10 mouse cellular contexts compared by ENCODE assay signal in genomic region chr10:93190475-93191262, GRCm38 (mm10). TPM values are rescaled to one million over a fixed set of nuclear protein-coding genes. Genes with fewer than 3 reads are reported as not detected.
DNase-seq lines count a peak whose midpoint lies in the region; ATAC-seq and TF ChIP-seq lines count a peak whose summit lies in the region.
"Had no signal": no experiment of that assay in that cellular context is flagged by ENCODE, and none has a peak within 500 bp of the region (broad histone marks: within the 10 kb centered on the region; RNA-seq: fewer than 3 reads in every experiment).

No protein-coding gene starts in this region.

- no peak for TF ChIP-seq EP300 in heart, adult 2 months (IDR thresholded peaks at IDR 0.05; ENCODE audit: insufficient read depth, low read depth, low read length)
- no peak for TF ChIP-seq EP300 in heart, postnatal 0 days (IDR thresholded peaks at IDR 0.05; ENCODE audit: low read depth)

- no peak overlapping the region for H3K4me2 ChIP-seq in heart, embryonic 16.5 days (ENCODE audit: low read depth, low read length)
- H3K4me2 ChIP-seq in heart, postnatal 0 days (ENCODE audit: low read depth, low read length) = no peak overlapping the region

- WGBS in heart, embryonic 16.5 days = 69% methylated on average over 8 of the region's 8 CpGs
- 48% methylated on average over 8 of the region's 8 CpGs for WGBS in heart, adult 2 months
- 45% methylated on average over 8 of the region's 8 CpGs for WGBS in heart, postnatal 0 days

- H3K4me3 ChIP-seq in heart, embryonic 16.5 days (ENCODE audit: low read length) = no peak overlapping the region
- H3K4me3 ChIP-seq in heart, adult 2 months = no peak overlapping the region
- H3K4me3 ChIP-seq in heart, postnatal 0 days (ENCODE audit: low read depth, low read length) = no peak overlapping the region

- no peak for DNase-seq in heart, adult 2 months
- DNase-seq in heart, postnatal 0 days (ENCODE audit: low spot score) = no peak
- DNase-seq in lung, postnatal 14 days = peak; percentile 14
- no peak for DNase-seq in cerebellum, postnatal 25 days
- DNase-seq in testis, postnatal 10 days (ENCODE audit: low spot score) = no peak
- no peak for DNase-seq in layer of hippocampus, postnatal 25 days (ENCODE audit: extremely low spot score in 1 of 2, low spot score in 1 of 2)
- DNase-seq: adrenal gland, postnatal 36 days; right cerebral cortex, postnatal 25 days had no signal

- intact Hi-C loops in heart, adult 2 months (cut with DNase I) = no loop called here

- ATAC-seq in heart, embryonic 16.5 days (replicated peaks; ENCODE audit: extremely low read depth, insufficient read depth, low FRiP score) = no peak
- peak; percentile 22 for ATAC-seq in CD4-positive, CD25-positive, alpha-beta regulatory T cell, adult 4 months
- ATAC-seq in heart, postnatal 0 days (ENCODE audit: insufficient read depth, low read depth) = peak; percentile 47

- H3K9me3 ChIP-seq in heart, embryonic 16.5 days (replicated peaks; ENCODE audit: control insufficient read depth, low read length) = no peaks in the 10 kb centered on the region
- no peaks in the 10 kb centered on the region for H3K9me3 ChIP-seq in heart, postnatal 0 days (replicated peaks; ENCODE audit: control insufficient read depth, low read length)

- no peak for TF ChIP-seq POLR2A in heart, adult 2 months (IDR thresholded peaks at IDR 0.05; ENCODE audit: insufficient read depth, low read depth, low read length)

- TF ChIP-seq CTCF in heart, adult 2 months (IDR thresholded peaks at IDR 0.05) = no peak
- no peak for TF ChIP-seq CTCF in heart, postnatal 0 days (IDR thresholded peaks at IDR 0.05; ENCODE audit: low read depth)

- H3K27ac ChIP-seq in heart, embryonic 16.5 days (ENCODE audit: low read length) = peak overlapping the region; percentile 32; the same call in 1 of the 2 replicates
- H3K27ac ChIP-seq in heart, adult 2 months = no peak overlapping the region
- H3K27ac ChIP-seq in heart, postnatal 0 days (ENCODE audit: low read depth) = 0 out of 2 replicates have a peak overlapping the region, but pooled peaks have one; percentile 53

- peaks cover 9% of the 10 kb centered on the region for H3K79me2 ChIP-seq in heart, adult 2 months (replicated peaks; ENCODE audit: control insufficient read depth, insufficient read depth, low read length)

- H3K27me3 ChIP-seq in heart, embryonic 16.5 days (ENCODE audit: control insufficient read depth, insufficient read depth, low read length) = no peaks in the 10 kb centered on the region
- H3K27me3 ChIP-seq in heart, adult 2 months (ENCODE audit: control insufficient read depth, insufficient read depth, low read length) = no peaks in the 10 kb centered on the region
- H3K27me3 ChIP-seq in heart, postnatal 0 days (ENCODE audit: control insufficient read depth, insufficient read depth, low read length) = no peaks in the 10 kb centered on the region

- no peaks in the 10 kb centered on the region for H3K36me3 ChIP-seq in heart, embryonic 16.5 days (ENCODE audit: control insufficient read depth, insufficient read depth)
- peaks cover 9% of the 10 kb centered on the region for H3K36me3 ChIP-seq in heart, adult 2 months (ENCODE audit: control insufficient read depth, insufficient read depth, low read length)
- no peaks in the 10 kb centered on the region for H3K36me3 ChIP-seq in heart, postnatal 0 days (replicated peaks; ENCODE audit: control insufficient read depth, insufficient read depth, low read length)

- H3K4me1 ChIP-seq in heart, embryonic 16.5 days (ENCODE audit: control insufficient read depth, insufficient read depth, low read length) = peaks cover 41% of the 10 kb centered on the region
- peaks cover 19% of the 10 kb centered on the region for H3K4me1 ChIP-seq in heart, adult 2 months (ENCODE audit: control insufficient read depth, insufficient read depth, low read length)
- H3K4me1 ChIP-seq in heart, postnatal 0 days (ENCODE audit: control insufficient read depth, insufficient read depth) = peaks cover 20% of the 10 kb centered on the region

- H3K9ac ChIP-seq in heart, embryonic 16.5 days (ENCODE audit: low read length) = no peak overlapping the region
- H3K9ac ChIP-seq in heart, adult 2 months (ENCODE audit: low read depth, low read length) = no peak overlapping the region
- no peak overlapping the region for H3K9ac ChIP-seq in heart, postnatal 0 days (replicated peaks; ENCODE audit: low read depth, low read length)

RNA-seq across cellular contexts. Expression of gene Cdk17, which starts 30.0 kb away (rescaled TPM):
- 14.9 and 16.7 TPM in 2 replicates for polyA plus RNA-seq in heart, embryonic 16.5 days (2015; fragmentation: Nextera tagmentation; extraction: Ambion mirVana)
- total RNA-seq in heart, adult 2 months (2021) = 10 to 100 TPM; 14.3 to 18.8 TPM
- polyA plus RNA-seq in heart, adult 2 months (2012; rRNA removed) = 16.6 and 22.5 TPM in 2 replicates
- 10 to 100 TPM; 42.2 to 62.3 TPM for polyA plus RNA-seq in CD4-positive, CD25-positive, alpha-beta regulatory T cell, adult 4 months (2017; shearing (Covaris generic))
- 40.2 and 41.2 TPM in 2 replicates for total RNA-seq in heart, postnatal 0 days (2014; rRNA removed; ENCODE audit: low replicate concordance)
- polyA plus RNA-seq in heart, postnatal 0 days (2015; fragmentation: Nextera tagmentation; extraction: Ambion mirVana) = 11.9 and 12.3 TPM in 2 replicates
- 100 to 1,000 TPM; 176 to 210 TPM for total RNA-seq in layer of hippocampus, postnatal 25 days (2021)
